Mouse (Mus musculus) heart, postnatal 14 days (tissue): Measurements from ENCODE around the gene Gfpt2. TPM values are rescaled to one million over a fixed set of nuclear protein-coding genes. Genes with fewer than 3 reads are reported as not detected.
A peak's percentile ranks its signal among the peaks of the same experiment; 100 is the strongest.
"Not testable (repeated sequence)": the region's sequence is repeated elsewhere in the genome, so short reads cannot be mapped to it uniquely, and the experiment has no call there.

Experiments
- DNase-seq, 2 experiments: peaks; one replicate each; pipeline ENCODE4 v3.0.0; 2021 to 2022
- intact Hi-C: fragments of 180-260 bp; cut with DNase I; formaldehyde crosslinking; loops from one replicate; pipeline ENCODE4 v1.15.1; 2025
- long read RNA-seq, 2 experiments: library from polyadenylated mRNA; stranded (forward); transcript quantifications; one replicate each; pipeline ENCODE4 v2.0.0; 2021
- total RNA-seq, 2 experiments: library from RNA; stranded (reverse); gene quantifications; 2 replicates each; pipeline ENCODE4 v1.2.3; 2021

Gfpt2 gene
- total RNA-seq: 10 to 100 TPM; 15.8 to 17.5 TPM
- long read RNA-seq, experiment 1, transcript Gfpt2-201 (19 exons, 2,947 nt): major isoform, 37 of 41 reads
- long read RNA-seq, experiment 1, partial matches to known transcripts: 0 of 41 reads
- long read RNA-seq, experiment 1, other reads (novel, unspliced or antisense): 4 of 41 reads
- long read RNA-seq, experiment 2, transcript Gfpt2-201 (19 exons, 2,947 nt): major isoform, 29 of 34 reads
- long read RNA-seq, experiment 2, partial matches to known transcripts: 1 of 34 reads
- long read RNA-seq, experiment 2, other reads (novel, unspliced or antisense): 4 of 34 reads

GRCm38 (mm10) chr11:49793619-49794341, at the start of gene Gfpt2:
Gene Gfpt2 (plus strand): TSS chr11:49794178.
- intact Hi-C loops: no loop called here
- DNase-seq: peak; percentile 83 to 85

DNA sequence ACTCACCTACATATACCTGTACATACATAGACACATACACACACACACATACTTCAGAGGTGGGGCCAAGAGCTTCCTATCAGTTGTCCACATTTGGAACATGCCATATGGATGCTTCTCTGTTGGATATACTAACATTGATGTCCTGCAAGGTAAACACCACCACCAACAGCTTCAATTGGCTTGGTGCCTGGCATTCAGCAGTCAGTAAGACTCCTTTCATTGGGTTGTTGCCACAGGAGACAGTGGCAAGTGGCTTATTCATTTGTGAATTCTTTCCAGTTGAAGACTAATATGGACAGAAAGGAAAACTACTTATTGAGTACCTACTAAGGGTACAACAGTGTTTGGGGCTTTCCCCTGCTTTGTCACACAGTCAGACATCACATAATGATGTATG, 49.0 kb upstream of the Gfpt2 start:
- DNase-seq: no peak
- intact Hi-C loops: no loop called here

DNA sequence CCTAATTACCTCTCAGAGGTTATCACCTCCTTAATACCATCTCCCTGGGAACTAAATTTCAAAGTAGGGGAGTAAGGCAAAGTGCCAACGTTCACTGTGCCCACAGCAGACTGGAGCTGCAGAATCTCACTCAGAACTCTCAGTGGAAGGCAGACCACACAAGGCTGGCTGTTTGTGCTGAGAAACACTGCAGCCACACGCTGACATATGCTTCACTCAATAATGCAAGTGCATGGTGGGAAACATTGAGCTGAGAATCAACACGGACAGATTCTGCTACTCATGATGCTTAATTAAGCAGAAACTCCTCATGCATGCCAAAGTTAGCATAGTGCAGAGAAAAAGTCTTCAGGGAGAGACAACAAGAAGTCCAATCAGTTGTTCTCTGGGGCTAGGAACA, 48.1 kb upstream of the Gfpt2 start:
- intact Hi-C loops: no loop called here
- DNase-seq: no peak

DNA sequence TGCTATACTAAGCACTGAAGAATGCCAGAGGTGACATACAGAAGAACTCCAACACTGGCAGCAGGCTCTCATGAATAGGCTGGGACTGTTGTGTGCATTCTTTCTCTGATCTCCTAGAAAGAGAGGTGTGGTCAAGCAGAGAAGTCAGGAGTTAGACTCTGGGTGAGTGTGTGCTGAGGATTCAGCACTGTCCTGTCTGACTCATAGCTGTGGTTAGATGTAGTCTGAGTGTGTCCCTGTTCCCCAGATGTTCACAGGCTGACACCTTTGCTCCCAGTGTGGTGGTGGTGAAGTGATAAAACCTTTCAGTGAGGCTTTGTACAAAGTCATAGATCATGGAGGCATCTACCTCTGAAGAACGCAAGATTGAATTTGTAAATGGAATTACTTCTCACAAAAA, 47.2 kb upstream of the Gfpt2 start:
- intact Hi-C loops: no loop called here

DNA sequence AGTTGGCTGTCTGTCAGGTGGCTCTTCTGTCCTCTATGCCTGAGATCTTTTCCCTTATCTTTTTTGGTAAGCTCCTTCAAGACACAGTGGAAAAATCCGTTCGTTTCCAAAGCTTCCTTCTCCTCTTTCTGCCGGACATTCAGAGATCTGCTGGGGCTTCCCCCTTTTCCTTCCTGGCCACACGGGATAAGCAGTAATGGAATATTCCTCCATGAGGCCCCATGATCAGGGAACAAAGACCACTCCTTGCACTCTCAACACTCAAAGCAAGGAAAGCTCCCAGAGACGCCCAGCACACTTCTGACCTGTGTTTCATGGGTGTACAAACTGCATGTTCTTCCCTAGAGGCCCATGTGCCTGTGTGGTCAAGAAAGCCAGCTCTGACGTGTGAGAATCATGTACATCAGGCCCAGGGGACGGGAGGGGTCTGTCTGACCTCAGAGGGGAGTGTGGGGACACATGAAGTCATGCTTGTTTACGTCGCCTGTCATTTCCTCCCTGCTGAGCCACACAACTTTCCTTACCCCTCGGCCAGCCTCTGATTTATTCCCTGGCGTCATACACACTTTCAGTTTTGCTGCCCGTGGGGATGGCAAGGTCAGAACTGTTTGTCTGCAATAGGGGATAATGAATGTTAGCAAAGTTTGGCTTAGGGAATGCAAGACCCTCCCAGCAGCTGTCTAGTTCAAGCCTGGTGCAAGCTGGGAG, 38.9 kb upstream of the Gfpt2 start:
- intact Hi-C loops: no loop called here
- DNase-seq: peak; percentile 49 to 51

More for the DNA sequence above, 47.2 kb upstream of the Gfpt2 start:
- no peak for DNase-seq

DNA sequence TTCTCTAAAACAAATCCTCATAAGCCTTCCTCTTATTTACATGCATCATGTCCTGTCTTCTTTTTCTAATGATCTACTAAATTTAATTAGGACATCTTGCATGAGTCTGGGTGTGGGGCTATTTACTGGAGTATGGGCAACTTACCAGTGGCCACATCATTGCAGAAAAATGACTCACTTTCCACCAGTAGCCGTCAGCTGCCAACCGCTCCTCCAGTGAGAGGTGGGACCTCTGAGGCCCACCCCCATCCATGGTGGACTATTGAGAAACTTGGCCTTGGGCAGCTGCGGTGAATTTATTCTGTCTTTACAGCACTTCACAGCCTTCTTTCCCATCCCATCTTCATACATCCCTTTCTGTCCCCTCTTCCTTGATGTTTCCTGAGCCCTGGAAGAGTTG, 35.9 kb upstream of the Gfpt2 start:
- intact Hi-C loops: no loop called here

DNA sequence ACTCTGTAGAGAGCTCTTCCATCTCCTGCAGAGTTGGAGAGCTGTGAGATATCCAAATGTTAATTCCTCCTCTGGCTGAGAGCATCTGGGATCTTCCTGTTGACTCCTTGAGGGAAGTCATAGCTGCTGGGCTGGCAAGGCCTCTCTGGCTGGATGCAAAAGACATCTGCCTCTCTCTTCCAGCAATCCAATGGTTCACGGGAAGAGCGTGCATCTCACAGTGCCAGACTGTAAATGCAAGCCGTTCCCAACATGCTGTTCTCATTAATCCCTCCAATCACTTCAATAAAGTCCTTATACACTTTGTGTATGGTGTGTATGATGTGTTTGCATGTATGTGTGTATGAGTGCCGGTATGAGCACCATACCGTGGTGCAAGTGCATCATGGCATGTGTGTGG, 32.8 kb upstream of the Gfpt2 start:
- intact Hi-C loops: no loop called here
- DNase-seq: no peak

More for the DNA sequence above, 35.9 kb upstream of the Gfpt2 start:
- peak in 1 of 2 experiments; percentile 26 for DNase-seq

DNA sequence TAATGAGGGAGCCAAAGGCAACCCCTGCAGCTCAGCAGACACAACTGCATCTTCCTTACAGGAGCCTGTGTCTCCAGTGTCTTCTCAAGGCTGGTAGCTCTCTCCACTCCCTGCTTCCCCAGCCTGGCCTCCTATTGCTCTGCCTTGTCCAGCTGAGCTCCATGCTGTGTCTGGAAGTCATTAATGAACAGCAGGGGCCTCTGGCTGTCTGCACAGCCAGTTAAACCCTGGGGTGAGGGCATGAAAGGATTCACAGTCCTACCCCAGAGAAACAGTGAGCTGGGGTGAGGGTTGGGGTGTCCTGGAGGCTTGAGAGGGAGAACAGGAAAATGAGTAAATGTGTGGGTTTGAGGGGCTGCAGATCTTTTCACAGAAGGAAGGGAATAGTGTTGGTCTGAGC, 30.4 kb upstream of the Gfpt2 start:
- intact Hi-C loops: no loop called here
- DNase-seq: no peak

DNA sequence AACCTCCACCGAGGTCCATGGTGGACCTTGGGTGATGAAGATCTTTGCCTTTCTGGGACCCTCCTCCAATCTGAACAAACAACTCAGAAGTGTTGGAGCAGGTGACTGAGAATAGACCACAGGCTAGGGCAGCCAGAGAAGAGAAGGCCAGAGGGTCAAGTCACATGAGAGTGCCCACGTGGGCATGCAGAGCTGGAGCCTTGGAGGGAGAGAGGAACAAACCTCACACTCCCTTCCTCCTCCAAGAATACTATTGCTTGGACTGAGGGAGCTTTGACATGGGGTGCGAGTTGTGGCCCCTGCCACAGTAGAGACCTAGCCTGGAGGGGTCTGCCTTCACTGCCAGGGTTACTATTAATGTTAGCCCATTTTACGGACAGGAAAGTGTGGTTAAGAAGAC, 30.0 kb upstream of the Gfpt2 start:
- intact Hi-C loops: no loop called here
- DNase-seq: no peak

DNA sequence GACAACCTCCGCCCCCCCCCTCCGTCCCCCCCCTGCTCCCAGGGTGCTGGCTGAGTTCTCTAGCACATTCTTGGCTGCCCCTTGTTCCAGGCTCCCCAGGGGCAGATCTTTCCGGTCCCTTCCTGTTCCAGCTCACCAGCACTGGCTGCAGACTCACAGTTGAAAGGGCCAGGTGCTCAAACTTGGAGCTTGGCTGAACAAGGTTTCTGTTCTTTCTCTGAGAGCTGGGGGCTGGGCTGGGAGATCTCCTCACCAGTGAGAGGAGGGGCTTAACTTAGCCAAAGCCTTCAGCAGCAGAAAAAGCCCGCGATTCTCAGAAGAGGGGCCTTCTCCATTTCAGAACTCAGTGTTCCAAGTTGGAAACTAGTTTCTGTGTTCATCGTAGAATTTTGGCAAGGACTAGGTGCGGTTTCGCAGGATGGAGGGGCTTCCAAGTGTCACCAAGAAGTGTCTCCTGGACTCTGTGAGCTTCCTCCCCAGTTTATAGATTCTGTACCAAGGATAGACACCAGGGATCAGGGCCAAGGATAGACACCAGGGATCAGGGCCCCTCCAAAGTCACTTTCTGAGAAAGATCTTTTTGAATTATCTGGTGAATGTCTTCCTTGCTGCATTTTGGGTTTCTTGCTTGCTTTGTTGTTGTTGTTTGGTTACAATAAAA, 29.2 kb upstream of the Gfpt2 start:
- intact Hi-C loops: loop anchor here (5.0 kb wide), 1 partner anchor 32 kb away; no protein-coding TSS in a partner anchor
- DNase-seq: peak; percentile 73 to 81

GRCm38 (mm10) chr11:49765377-49766136, 28.4 kb upstream of the Gfpt2 start:
- intact Hi-C loops: loop anchor here (5.0 kb wide), 1 partner anchor 33 kb away; no protein-coding TSS in a partner anchor

DNA sequence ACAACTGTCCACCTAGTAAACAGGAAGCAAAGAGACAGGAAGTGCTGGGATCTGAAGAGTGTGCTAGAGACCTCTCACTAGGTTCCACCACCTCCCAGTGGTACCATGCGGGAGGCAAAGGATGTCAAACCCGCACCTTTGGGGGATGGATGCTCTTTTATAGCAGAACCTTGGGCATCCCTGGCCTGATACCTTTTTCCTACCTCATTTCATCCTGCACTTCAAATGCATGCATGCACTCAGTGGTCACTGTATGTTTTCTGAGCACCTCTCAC, 27.9 kb upstream of the Gfpt2 start:
- intact Hi-C loops: loop anchor here (5.0 kb wide), 1 partner anchor 34 kb away; no protein-coding TSS in a partner anchor
- DNase-seq: no peak

More at GRCm38 (mm10) chr11:49765377-49766136, 28.4 kb upstream of the Gfpt2 start:
- no peak for DNase-seq

- DNase-seq: not testable (repeated sequence)
- intact Hi-C loops: loop anchor here (5.0 kb wide), 1 partner anchor 35 kb away; no protein-coding TSS in a partner anchor
Observed at GRCm38 (mm10) chr11:49767497-49767896, 26.5 kb upstream of the Gfpt2 start.

DNA sequence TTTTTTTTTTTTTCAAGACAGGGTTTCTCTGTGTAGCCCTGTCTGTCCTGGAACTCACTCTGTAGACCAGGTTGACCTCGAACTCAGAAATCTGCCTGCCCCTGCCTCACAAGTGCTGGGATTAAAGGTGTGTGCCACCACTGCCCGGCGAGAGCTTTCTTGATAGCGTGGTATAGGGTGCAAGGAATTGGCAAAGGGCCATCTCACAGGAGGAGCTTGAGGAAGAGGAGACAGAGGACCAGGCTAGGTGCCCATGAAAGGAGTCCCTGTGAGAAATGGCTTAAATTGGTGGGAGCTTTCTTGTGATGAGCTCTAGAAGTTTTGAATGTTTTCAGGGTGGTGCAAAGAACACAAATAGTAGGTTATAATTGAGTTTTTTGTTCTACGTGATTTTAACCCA, 25.2 kb upstream of the Gfpt2 start:
- intact Hi-C loops: loop anchor here (5.0 kb wide), 1 partner anchor 36 kb away; no protein-coding TSS in a partner anchor
- DNase-seq: no peak

GRCm38 (mm10) chr11:49770676-49771550, 23.1 kb upstream of the Gfpt2 start:
- intact Hi-C loops: no loop called here

GRCm38 (mm10) chr11:49772251-49772650, 21.7 kb upstream of the Gfpt2 start:
- no peak for DNase-seq
- intact Hi-C loops: no loop called here

More at GRCm38 (mm10) chr11:49770676-49771550, 23.1 kb upstream of the Gfpt2 start:
- no peak for DNase-seq

DNA sequence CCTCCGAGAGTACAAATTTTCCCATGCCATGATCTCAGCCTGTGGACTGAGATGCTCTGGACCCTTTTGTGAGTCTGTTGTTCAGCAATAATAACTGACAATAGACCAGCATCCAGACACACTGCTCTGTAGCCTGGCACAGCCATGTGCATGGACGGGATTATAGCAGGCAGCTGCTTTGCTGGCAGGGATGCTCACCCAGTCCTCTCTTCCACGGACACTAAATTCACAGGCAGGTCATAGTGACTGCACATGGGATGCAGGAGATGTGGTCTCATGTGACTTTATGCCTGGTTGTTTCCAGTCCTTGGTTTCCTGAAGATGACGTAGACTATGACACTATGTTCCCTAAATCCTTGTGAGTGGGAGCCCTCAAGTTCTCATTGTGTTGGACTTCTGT, 19.1 kb upstream of the Gfpt2 start:
- DNase-seq: no peak
- intact Hi-C loops: no loop called here

DNA sequence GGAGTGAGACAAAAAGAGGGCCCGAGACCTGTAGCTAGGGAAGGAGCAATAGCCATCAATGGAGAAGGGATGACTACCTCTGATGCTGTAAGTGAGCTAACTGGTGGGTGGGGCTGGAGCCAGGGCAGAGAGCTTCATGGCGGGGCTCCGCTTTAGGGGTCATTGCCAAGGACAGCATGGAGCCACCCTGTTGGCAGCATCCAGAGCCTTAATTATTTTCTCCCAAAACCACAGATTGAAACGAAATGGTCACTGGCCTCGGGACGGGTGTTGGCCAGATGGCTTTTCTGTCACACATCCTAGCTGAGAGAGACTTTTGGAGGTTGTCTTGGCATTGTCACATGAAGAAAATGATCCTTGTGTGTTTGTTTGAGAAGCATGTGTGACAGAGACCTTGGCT, 15.1 kb upstream of the Gfpt2 start:
- intact Hi-C loops: no loop called here

More for the DNA sequence above, 15.1 kb upstream of the Gfpt2 start:
- DNase-seq: peak; percentile 25 to 28
